Mouse (Mus musculus) liver, postnatal 0 days (tissue): ENCODE measurements around the gene C1qtnf9.

Experiments
- CTCF ChIP-seq: sonication (generic); IDR thresholded peaks from 2 replicates; pipeline ENCODE4 v1.5.1; 2016; ENCODE audit warnings: antibody characterized with exemption, low read depth
- EP300 ChIP-seq: IDR thresholded peaks from 2 replicates; pipeline ENCODE4 v1.6.1; 2016; ENCODE audit warnings: antibody characterized with exemption, low read depth, mild to moderate bottlenecking

GRCm38 (mm10) chr14:60773476-60773875 is 5.5 kb downstream of the C1qtnf9 start:
- no peak for TF ChIP-seq EP300
- TF ChIP-seq CTCF, result peak; percentile 47
